Mouse (Mus musculus) embryonic fibroblast, embryonic 13.5 days (primary cell): ENCODE measurements around the gene Ankrd23.

ENCODE experiments used
- CTCF ChIP-seq: IDR thresholded peaks from 2 replicates; pipeline ENCODE4 v1.5.1; 2011; ENCODE audit warnings: mild to moderate bottlenecking, control low read depth, low read length, moderate library complexity, borderline replicate concordance; ENCODE audit not compliant: insufficient read depth
- POLR2A ChIP-seq: IDR thresholded peaks from 2 replicates; pipeline ENCODE4 v1.6.1; 2011; ENCODE audit warnings: low read depth, mild to moderate bottlenecking, control low read depth, low read length, moderate library complexity

- no peak for TF ChIP-seq CTCF
- no peak for TF ChIP-seq POLR2A
Observed at GRCm38 (mm10) chr1:36581260-36581659, 44.6 kb upstream of the Ankrd23 start.
